In the genomic region with DNA sequence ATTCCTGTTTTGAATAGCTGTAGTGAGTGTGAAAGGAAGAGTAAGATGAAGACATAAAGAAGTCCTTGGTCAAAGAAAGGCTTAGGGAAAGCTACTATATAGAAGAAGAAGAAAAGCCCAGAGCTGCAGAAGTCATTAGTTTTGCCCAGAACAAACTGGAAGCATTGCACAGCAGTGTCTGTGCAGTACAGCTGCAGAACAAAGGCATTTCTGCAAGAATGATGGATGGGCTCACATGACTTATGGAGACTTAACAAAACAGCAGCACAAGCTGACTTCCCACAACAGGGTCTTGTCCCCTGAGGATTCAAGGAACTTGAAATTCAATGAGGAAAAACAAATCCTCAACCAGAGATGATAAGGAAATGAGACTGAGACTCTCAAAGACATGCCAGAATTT, we compare ENCODE assay signal across 10 mouse cellular contexts.
DNase-seq lines count a peak whose midpoint lies in the region; ATAC-seq and TF ChIP-seq lines count a peak whose summit lies in the region.
"Had no signal": no experiment of that assay in that cellular context is flagged by ENCODE, and none has a peak within 500 bp of the region (broad histone marks: within the 10 kb centered on the region; RNA-seq: fewer than 3 reads in every experiment).

No protein-coding gene starts in this region.

- intact Hi-C loops in gastrocnemius, postnatal 36 days (cut with DNase I), result no loop called here

- no peaks in the 10 kb centered on the region for H3K36me3 ChIP-seq in kidney, embryonic 15.5 days
- H3K36me3 ChIP-seq in midbrain, postnatal 0 days (ENCODE audit: insufficient read depth, low read length), result no peaks in the 10 kb centered on the region

- ATAC-seq in kidney, embryonic 15.5 days (replicated peaks; ENCODE audit: low FRiP score), result peak; percentile 91
- no peak for ATAC-seq in midbrain, postnatal 0 days (ENCODE audit: low FRiP score)

- no peaks in the 10 kb centered on the region for H3K27me3 ChIP-seq in kidney, embryonic 15.5 days
- H3K27me3 ChIP-seq in midbrain, postnatal 0 days (ENCODE audit: insufficient read depth, low read length), result no peaks in the 10 kb centered on the region

- 0 out of 2 replicates have a peak overlapping the region, but pooled peaks have one; percentile 9 for H3K27ac ChIP-seq in kidney, embryonic 15.5 days
- no peak overlapping the region for H3K27ac ChIP-seq in midbrain, postnatal 0 days (ENCODE audit: low read depth, low read length)

- no peaks in the 10 kb centered on the region for H3K9me3 ChIP-seq in kidney, embryonic 15.5 days (replicated peaks)
- H3K9me3 ChIP-seq in midbrain, postnatal 0 days (ENCODE audit: low read length), result no peaks in the 10 kb centered on the region

- no peak overlapping the region for H3K9ac ChIP-seq in kidney, embryonic 15.5 days
- no peak overlapping the region for H3K9ac ChIP-seq in midbrain, postnatal 0 days (replicated peaks; ENCODE audit: low read length, poor library complexity, severe bottlenecking)

- no peak overlapping the region for H3K4me3 ChIP-seq in kidney, embryonic 15.5 days (replicated peaks)
- H3K4me3 ChIP-seq in midbrain, postnatal 0 days (ENCODE audit: low read depth, low read length), result no peak overlapping the region

- peak; percentile 22 for DNase-seq in kidney, adult 9 months
- DNase-seq in kidney, adult 11 months, result no peak
- DNase-seq in embryo, embryonic 9.5 days (ENCODE audit: extremely low spot score), result peak; percentile 21
- peak; percentile 1 for DNase-seq in midbrain, postnatal 0 days (ENCODE audit: low spot score)
- no peak for DNase-seq in gastrocnemius, postnatal 36 days
- DNase-seq in layer of hippocampus, adult 9-10 months (ENCODE audit: low spot score), result no peak
- DNase-seq: adrenal gland, postnatal 14 days; gastrocnemius, postnatal 10 days; heart, postnatal 36 days had no signal

- H3K4me2 ChIP-seq in kidney, embryonic 15.5 days, result no peak overlapping the region
- H3K4me2 ChIP-seq in midbrain, postnatal 0 days (ENCODE audit: low read depth, low read length, poor library complexity, severe bottlenecking), result no peak overlapping the region

- TF ChIP-seq CTCF in midbrain, postnatal 0 days (IDR thresholded peaks at IDR 0.05), result no peak

- H3K4me1 ChIP-seq in kidney, embryonic 15.5 days, result no peaks in the 10 kb centered on the region
- H3K4me1 ChIP-seq in midbrain, postnatal 0 days (ENCODE audit: insufficient read depth, low read length), result no peaks in the 10 kb centered on the region

Comparison
In these comparisons a context has a peak if more than half of its experiments do, and no peak if none do; other contexts are left out.
1. DNase-seq: peak in kidney, adult 9 months (single experiment), embryo, embryonic 9.5 days (single experiment) and midbrain, postnatal 0 days (single experiment); none in kidney, adult 11 months (single experiment), gastrocnemius, postnatal 36 days (0 of 2) and layer of hippocampus, adult 9-10 months (single experiment).